Mouse (Mus musculus) cortical plate, adult 2 months (tissue): ENCODE measurements around the gene Pdcd1lg2. TPM values are rescaled to one million over a fixed set of nuclear protein-coding genes. Genes with fewer than 3 reads are reported as not detected.

Source experiments
- H3K27ac ChIP-seq: fragments of 200-500 bp; 2 replicates; pipeline ENCODE4 v1.5.1; 2012; ENCODE audit warnings: low read length, control low read depth, inconsistent platforms; ENCODE audit not compliant: insufficient read depth
- H3K4me1 ChIP-seq: fragments of 200-500 bp; 2 replicates; pipeline ENCODE4 v1.6.1; 2011; ENCODE audit warnings: low read length; ENCODE audit not compliant: control insufficient read depth, insufficient read depth
- H3K4me3 ChIP-seq: fragments of 200-500 bp; 2 replicates; pipeline ENCODE4 v1.5.1; 2011; ENCODE audit warnings: mild to moderate bottlenecking, low read length, control low read depth; ENCODE audit not compliant: insufficient read depth
- CTCF ChIP-seq: fragments of 200-500 bp; IDR thresholded peaks from 2 replicates; pipeline ENCODE4 v1.5.1; 2011; ENCODE audit warnings: mild to moderate bottlenecking, control low read depth, low read length; ENCODE audit not compliant: insufficient read depth; ENCODE audit errors: extremely low read depth
- POLR2A ChIP-seq: fragments of 200-500 bp; IDR thresholded peaks from 2 replicates; pipeline ENCODE4 v1.6.1; 2011; ENCODE audit warnings: mild to moderate bottlenecking, low read length, control low read depth; ENCODE audit not compliant: insufficient read depth; ENCODE audit errors: extremely low read depth
- polyA plus RNA-seq: library from polyadenylated mRNA; depleted of rRNA; stranded (reverse); fragments of >200 nt; gene quantifications from 2 replicates; pipeline ENCODE4 v1.2.3, GENCODE M21; 2012; rRNA removed

Gene Pdcd1lg2
- polyA plus RNA-seq, 1 experiment: not detected

- no peak for TF ChIP-seq CTCF
- no peak for TF ChIP-seq POLR2A
- no peaks in the 10 kb centered on the region; the same call in 1 of the 2 replicates for H3K4me1 ChIP-seq
- no peak overlapping the region for H3K4me3 ChIP-seq
- H3K27ac ChIP-seq: no peak overlapping the region
These were observed 105.3 kb downstream of the Pdcd1lg2 start for GRCm38 (mm10) chr19:29515991-29516390.

- no peak for TF ChIP-seq CTCF
- no peak for TF ChIP-seq POLR2A
- H3K4me3 ChIP-seq: no peak overlapping the region
- H3K4me1 ChIP-seq: no peaks in the 10 kb centered on the region; the same call in 1 of the 2 replicates
- H3K27ac ChIP-seq: no peak overlapping the region
These were observed 107.7 kb downstream of the Pdcd1lg2 start for GRCm38 (mm10) chr19:29518409-29518808.

DNA sequence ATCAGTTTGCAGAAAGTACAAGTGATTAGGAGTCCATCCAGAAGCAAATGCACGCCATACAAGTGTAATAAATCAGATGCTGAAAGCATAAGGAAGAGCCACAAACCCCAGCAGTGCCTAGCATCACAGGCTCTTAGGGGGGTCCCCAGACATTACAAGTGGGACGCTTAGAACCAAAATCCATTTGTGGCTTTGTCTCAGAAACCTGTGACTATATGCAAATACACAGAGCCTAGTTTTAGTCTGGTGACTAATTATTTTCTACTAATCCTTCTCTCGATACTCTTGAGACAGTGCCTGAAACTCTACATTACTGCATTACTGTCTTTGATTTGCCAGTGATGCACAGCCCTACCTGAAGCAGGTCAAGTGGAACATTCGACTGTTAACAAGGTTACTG lies 108.2 kb downstream of the Pdcd1lg2 start:
- Histone ChIP-seq H3K4me3 (no peak overlapping the region), H3K4me1 (no peaks in the 10 kb centered on the region; the same call in 1 of the 2 replicates), H3K27ac (no peak overlapping the region)
- no peak for TF ChIP-seq POLR2A
- TF ChIP-seq CTCF: no peak

Other genes starting within 250 kb of the Pdcd1lg2 start
- 18.4 and 19.2 TPM in 2 replicates for gene Jak2, start 159.1 kb upstream of the Pdcd1lg2 start, polyA plus RNA-seq
- 0.53 and 0.54 TPM in 2 replicates for gene Insl6, start 85.6 kb upstream of the Pdcd1lg2 start, polyA plus RNA-seq
- gene Rln1, start 76.2 kb upstream of the Pdcd1lg2 start, polyA plus RNA-seq: 0.51 and 1.0 TPM in 2 replicates
- gene Plgrkt, start 43.5 kb upstream of the Pdcd1lg2 start, polyA plus RNA-seq: 37.8 and 38.2 TPM in 2 replicates
- 1.5 and 1.9 TPM in 2 replicates for gene Cd274, start 43.5 kb upstream of the Pdcd1lg2 start, polyA plus RNA-seq
- gene Ric1, start 111.4 kb downstream of the Pdcd1lg2 start, polyA plus RNA-seq: 28.9 and 29.9 TPM in 2 replicates
- 27.5 and 28.2 TPM in 2 replicates for gene Ermp1, start 237.5 kb downstream of the Pdcd1lg2 start, polyA plus RNA-seq